ENCODE assay signal across 11 mouse cellular contexts in genomic region chrX:151050337-151050736, GRCm38 (mm10). TPM values are rescaled to one million over a fixed set of nuclear protein-coding genes. Genes with fewer than 3 reads are reported as not detected.
A peak's percentile ranks its signal among the peaks of the same experiment; 100 is the strongest.
DNase-seq lines count a peak whose midpoint lies in the region; ATAC-seq and TF ChIP-seq lines count a peak whose summit lies in the region.
"Had no signal": no experiment of that assay in that cellular context is flagged by ENCODE, and none has a peak within 500 bp of the region (broad histone marks: within the 10 kb centered on the region; RNA-seq: fewer than 3 reads in every experiment).

No protein-coding gene starts in this region.

- intact Hi-C loops in left cerebral cortex, postnatal 14 days (cut with DNase I): no loop called here

- no peak overlapping the region for H3K27ac ChIP-seq in stomach, postnatal 0 days (replicated peaks)
- H3K27ac ChIP-seq: embryonic facial prominence, embryonic 10.5 days; limb, embryonic 15.5 days had no signal

- H3K4me3 ChIP-seq in stomach, postnatal 0 days (ENCODE audit: low read depth, low read length): no peak overlapping the region
- H3K4me3 ChIP-seq: limb, embryonic 15.5 days had no signal

- no peaks in the 10 kb centered on the region for H3K36me3 ChIP-seq in stomach, postnatal 0 days (ENCODE audit: control insufficient read depth, insufficient read depth, low read length)
- H3K36me3 ChIP-seq: limb, embryonic 15.5 days had no signal

- WGBS in stomach, postnatal 0 days: 72% methylated on average over 7 of the region's 7 CpGs

- no peak for TF ChIP-seq CTCF in stomach, postnatal 0 days (IDR thresholded peaks at IDR 0.05; ENCODE audit: low read depth)

- ATAC-seq in stomach, postnatal 0 days (ENCODE audit: low FRiP score, low TSS enrichment): no peak

- no peak overlapping the region for H3K4me2 ChIP-seq in stomach, postnatal 0 days (replicated peaks; ENCODE audit: low read depth)
- H3K4me2 ChIP-seq: midbrain, embryonic 11.5 days had no signal

- no peak for TF ChIP-seq EP300 in stomach, postnatal 0 days (optimal IDR thresholded peaks at IDR 0.05)

- no peak overlapping the region for H3K9ac ChIP-seq in stomach, postnatal 0 days (ENCODE audit: low read length)
- H3K9ac ChIP-seq: limb, embryonic 15.5 days had no signal

- no peaks in the 10 kb centered on the region for H3K27me3 ChIP-seq in stomach, postnatal 0 days (ENCODE audit: control insufficient read depth, insufficient read depth, low read length)

- H3K9me3 ChIP-seq in stomach, postnatal 0 days (ENCODE audit: control insufficient read depth, low read length): no peaks in the 10 kb centered on the region
- H3K9me3 ChIP-seq: limb, embryonic 15.5 days had no signal

- H3K4me1 ChIP-seq in stomach, postnatal 0 days (replicated peaks; ENCODE audit: control insufficient read depth, insufficient read depth): no peaks in the 10 kb centered on the region

- peak; percentile 51 to 74 for DNase-seq in adrenal gland, adult (ENCODE audit: inconsistent age in 2 of 2, low spot score in 1 of 2)
- no peak for DNase-seq in adrenal gland, adult 8-10 months
- peak; percentile 5 for DNase-seq in kidney, postnatal 14 days
- no peak for DNase-seq in kidney, adult 9 months
- peak; percentile 84 for DNase-seq in NIH3T3 (ENCODE audit: low read depth)
- peak; percentile 37 to 52 for DNase-seq in left cerebral cortex, postnatal 14 days (ENCODE audit: low spot score in 2 of 2)
- no peak for DNase-seq in spleen, adult 18-20 months
- DNase-seq in stomach, postnatal 0 days (ENCODE audit: low spot score): no peak

RNA-seq across cellular contexts. Expression of gene Fgd1, which starts 4.4 kb away (rescaled TPM):
- 10 to 100 TPM; 17.1 to 25.9 (median 24.3) TPM for total RNA-seq in adrenal gland, adult 8-10 months (2022)
- 10 to 100 TPM; 21.6 to 23.0 TPM for total RNA-seq in left cerebral cortex, postnatal 14 days (2021)
- 2.8 and 3.1 TPM in 2 replicates for polyA plus RNA-seq in stomach, postnatal 0 days (2015; fragmentation: Nextera tagmentation; extraction: Ambion mirVana)

RNA-seq across cellular contexts. Expression of gene Gnl3l, which starts 33.2 kb away (rescaled TPM):
- 10 to 100 TPM; 79.3 to 90.8 (median 85.5) TPM for total RNA-seq in adrenal gland, adult 8-10 months (2022)
- total RNA-seq in left cerebral cortex, postnatal 14 days (2021): 100 to 1,000 TPM; 206 to 207 TPM
- polyA plus RNA-seq in stomach, postnatal 0 days (2015; fragmentation: Nextera tagmentation; extraction: Ambion mirVana): 13.0 and 15.2 TPM in 2 replicates

RNA-seq across cellular contexts. Expression of gene Tsr2, which starts 46.0 kb away (rescaled TPM):
- total RNA-seq in adrenal gland, adult 8-10 months (2022): 10 to 100 TPM; 50.4 to 58.4 (median 54.8) TPM
- total RNA-seq in left cerebral cortex, postnatal 14 days (2021): 10 to 100 TPM; 61.8 to 63.0 TPM
- polyA plus RNA-seq in stomach, postnatal 0 days (2015; fragmentation: Nextera tagmentation; extraction: Ambion mirVana): 16.3 and 16.9 TPM in 2 replicates

Comparison
In these comparisons a context has a peak if more than half of its experiments do, and no peak if none do; other contexts are left out.
1. DNase-seq: peak in adrenal gland, adult (2 of 2), kidney, postnatal 14 days (single experiment), NIH3T3 (single experiment) and left cerebral cortex, postnatal 14 days (2 of 2); none in adrenal gland, adult 8-10 months (single experiment), kidney, adult 9 months (single experiment), spleen, adult 18-20 months (0 of 2) and stomach, postnatal 0 days (single experiment).